Comparison of ENCODE assay signal across 8 mouse cellular contexts in the genomic region with DNA sequence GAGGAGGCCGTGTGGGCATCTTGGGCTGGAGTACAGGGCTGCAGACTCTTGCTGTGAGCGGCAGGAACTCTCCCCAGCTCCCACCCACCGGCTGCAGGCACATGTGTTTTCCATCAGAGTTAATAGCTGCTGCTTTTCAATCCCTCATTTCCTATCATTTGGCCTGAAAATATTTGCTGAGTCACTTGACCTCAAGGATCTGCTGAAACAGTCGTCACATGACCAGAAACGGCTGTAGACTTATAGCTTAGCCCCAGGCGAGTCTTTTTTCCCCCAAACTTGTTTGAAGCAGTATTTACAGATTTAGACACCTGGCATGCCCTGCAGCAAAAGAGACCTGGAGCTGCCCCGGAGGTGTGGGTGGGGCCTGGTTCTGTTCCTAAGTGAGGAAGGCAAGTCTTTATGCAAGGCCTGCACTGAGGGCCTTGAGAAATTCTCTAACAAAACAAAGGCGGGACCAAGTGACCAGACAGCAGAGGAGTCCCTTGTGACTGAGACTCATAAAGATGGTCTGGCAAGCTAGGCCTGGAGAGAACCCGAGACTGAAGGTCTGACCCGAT. TPM values are rescaled to one million over a fixed set of nuclear protein-coding genes. Genes with fewer than 3 reads are reported as not detected.
A peak's percentile ranks its signal among the peaks of the same experiment; 100 is the strongest.
DNase-seq lines count a peak whose midpoint lies in the region; ATAC-seq and TF ChIP-seq lines count a peak whose summit lies in the region.

No protein-coding gene starts in this region.

- intact Hi-C loops in left cerebral cortex, adult 2 months (cut with DNase I), result no loop called here

- H3K9ac ChIP-seq in liver, postnatal 0 days (replicated peaks), result no peak overlapping the region
- H3K9ac ChIP-seq in stomach, postnatal 0 days (ENCODE audit: low read length), result no peak overlapping the region

- no peak for TF ChIP-seq CTCF in spleen, adult 2 months (IDR thresholded peaks at IDR 0.05; ENCODE audit: extremely low read depth, insufficient read depth, insufficient read length, insufficient replicate concordance)
- TF ChIP-seq CTCF in liver, postnatal 0 days (IDR thresholded peaks at IDR 0.05; ENCODE audit: low read depth), result no peak
- no peak for TF ChIP-seq CTCF in stomach, postnatal 0 days (IDR thresholded peaks at IDR 0.05; ENCODE audit: low read depth)
- no peak for TF ChIP-seq CTCF in left cerebral cortex, adult 2 months (IDR thresholded peaks at IDR 0.05)

- no peak for TF ChIP-seq POLR2A in spleen, adult 2 months (IDR thresholded peaks at IDR 0.05; ENCODE audit: low read depth, low read length)

- no peak for DNase-seq in spleen, adult 2 months (ENCODE audit: low read depth in 1 of 2, low spot score in 2 of 2)
- no peak for DNase-seq in spleen, adult 12 weeks (ENCODE audit: low spot score)
- peak; percentile 93 for DNase-seq in fibroblast of lung, adult 2 months (ENCODE audit: low read depth)
- peak; percentile 83 for DNase-seq in hindlimb bud, embryonic 11.5 days (ENCODE audit: extremely low spot score, low read depth, low spot score)
- no peak for DNase-seq in liver, postnatal 0 days
- DNase-seq in stomach, postnatal 0 days (ENCODE audit: low spot score), result peak; percentile 34
- DNase-seq in cerebellum, postnatal 25 days, result no peak
- no peak for DNase-seq in left cerebral cortex, adult 2 months (ENCODE audit: extremely low spot score in 1 of 2, low spot score in 2 of 2)

- 46% methylated on average over 10 of the region's 10 CpGs for WGBS in spleen, adult 2 months
- 43% methylated on average over 10 of the region's 10 CpGs for WGBS in liver, postnatal 0 days (ENCODE audit: insufficient replicate concordance)
- 22% methylated on average over 10 of the region's 10 CpGs for WGBS in stomach, postnatal 0 days

- H3K27me3 ChIP-seq in spleen, adult 2 months (ENCODE audit: control insufficient read depth, insufficient read depth, low read length), result no peaks in the 10 kb centered on the region
- no peaks in the 10 kb centered on the region for H3K27me3 ChIP-seq in liver, postnatal 0 days (ENCODE audit: insufficient read depth, low read length)
- no peaks in the 10 kb centered on the region for H3K27me3 ChIP-seq in stomach, postnatal 0 days (ENCODE audit: control insufficient read depth, insufficient read depth, low read length)

- peak overlapping the region; percentile 67 for H3K27ac ChIP-seq in spleen, adult 2 months (ENCODE audit: insufficient read depth, low read length)
- H3K27ac ChIP-seq in liver, postnatal 0 days (ENCODE audit: low read depth), result peak overlapping the region; percentile 64
- H3K27ac ChIP-seq in stomach, postnatal 0 days (replicated peaks), result peak overlapping the region; percentile 36; the same call in 1 of the 2 replicates
- no peak overlapping the region for H3K27ac ChIP-seq in left cerebral cortex, adult 2 months

- no peak overlapping the region for H3K4me2 ChIP-seq in liver, postnatal 0 days (ENCODE audit: low read depth, low read length)
- H3K4me2 ChIP-seq in stomach, postnatal 0 days (replicated peaks; ENCODE audit: low read depth), result no peak overlapping the region

- no peak for TF ChIP-seq EP300 in liver, postnatal 0 days (IDR thresholded peaks at IDR 0.05; ENCODE audit: low read depth)
- no peak for TF ChIP-seq EP300 in stomach, postnatal 0 days (optimal IDR thresholded peaks at IDR 0.05)

- H3K9me3 ChIP-seq in liver, postnatal 0 days (ENCODE audit: low read length), result no peaks in the 10 kb centered on the region
- no peaks in the 10 kb centered on the region for H3K9me3 ChIP-seq in stomach, postnatal 0 days (ENCODE audit: control insufficient read depth, low read length)

- H3K4me1 ChIP-seq in spleen, adult 2 months (ENCODE audit: control insufficient read depth, insufficient read depth, insufficient read length), result no peaks in the 10 kb centered on the region
- peaks cover 4% of the 10 kb centered on the region; the same call in 1 of the 2 replicates for H3K4me1 ChIP-seq in liver, postnatal 0 days (ENCODE audit: insufficient read depth)
- H3K4me1 ChIP-seq in stomach, postnatal 0 days (replicated peaks; ENCODE audit: control insufficient read depth, insufficient read depth), result peaks cover 8% of the 10 kb centered on the region; the same call in 1 of the 2 replicates

- H3K36me3 ChIP-seq in spleen, adult 2 months (ENCODE audit: control insufficient read depth, insufficient read depth, low read length), result no peaks in the 10 kb centered on the region
- no peaks in the 10 kb centered on the region for H3K36me3 ChIP-seq in liver, postnatal 0 days (replicated peaks; ENCODE audit: insufficient read depth, low read length)
- no peaks in the 10 kb centered on the region for H3K36me3 ChIP-seq in stomach, postnatal 0 days (ENCODE audit: control insufficient read depth, insufficient read depth, low read length)

- no peak for ATAC-seq in liver, postnatal 0 days
- ATAC-seq in stomach, postnatal 0 days (ENCODE audit: low FRiP score, low TSS enrichment), result peak; percentile 66

- no peak overlapping the region for H3K4me3 ChIP-seq in spleen, adult 2 months (ENCODE audit: extremely low read depth, insufficient read depth, insufficient read length)
- H3K4me3 ChIP-seq in liver, postnatal 0 days (ENCODE audit: low read depth, low read length), result no peak overlapping the region
- no peak overlapping the region for H3K4me3 ChIP-seq in stomach, postnatal 0 days (ENCODE audit: low read depth, low read length)
- H3K4me3 ChIP-seq in left cerebral cortex, adult 2 months, result no peak overlapping the region

RNA-seq across cellular contexts. Expression of a gene that starts 44.9 kb away (rescaled TPM):
- 0.08 and 0.29 TPM in 2 replicates for polyA plus RNA-seq in spleen, adult 2 months (2012; rRNA removed)
- polyA plus RNA-seq in liver, postnatal 0 days (2015; fragmentation: Nextera tagmentation; extraction: Ambion mirVana), result 15.2 and 16.6 TPM in 2 replicates
- polyA plus RNA-seq in stomach, postnatal 0 days (2015; fragmentation: Nextera tagmentation; extraction: Ambion mirVana), result 42.7 and 44.8 TPM in 2 replicates
- total RNA-seq in left cerebral cortex, adult 2 months (2021), result not detected

Comparison
In these comparisons a context has a peak if more than half of its experiments do, and no peak if none do; other contexts are left out.
1. DNase-seq: peak in fibroblast of lung, adult 2 months (single experiment), hindlimb bud, embryonic 11.5 days (single experiment) and stomach, postnatal 0 days (single experiment); none in spleen, adult 2 months (0 of 2), spleen, adult 12 weeks (single experiment), liver, postnatal 0 days (single experiment), cerebellum, postnatal 25 days (0 of 2) and left cerebral cortex, adult 2 months (0 of 2).
2. RNA of a gene that starts 44.9 kb away (polyA plus RNA-seq): 42.7 to 44.8 TPM in stomach, postnatal 0 days and 15.2 to 16.6 TPM in liver, postnatal 0 days; 0.08 to 0.29 TPM in spleen, adult 2 months; every median in the first group is over 10 times any median in the second.